Mouse (Mus musculus) heart, postnatal 0 days (tissue): Measurements from ENCODE around the gene Nedd8. TPM values are rescaled to one million over a fixed set of nuclear protein-coding genes. Genes with fewer than 3 reads are reported as not detected.

ENCODE experiments used
- ATAC-seq: fragments of 200-750 bp; cut with Nextera tagmentation; 2 replicates; pipeline ENCODE4 v1.8.0; 2017; ENCODE audit warnings: low read depth, moderate number of reproducible peaks, moderate library complexity; ENCODE audit not compliant: insufficient read depth
- DNase-seq: peaks from one replicate; pipeline ENCODE4 v3.0.0-alpha.2; 2016; ENCODE audit warnings: low spot score
- H3K27ac ChIP-seq: fragments of 300-500 bp; sonication (generic); 2 replicates; pipeline ENCODE4 v1.5.1; 2014; ENCODE audit warnings: low read depth, mild to moderate bottlenecking
- H3K27me3 ChIP-seq: fragments of 300-500 bp; sonication (generic); 2 replicates; pipeline ENCODE4 v1.6.1; 2014; ENCODE audit warnings: low read length, mixed read lengths; ENCODE audit not compliant: control insufficient read depth, insufficient read depth
- H3K36me3 ChIP-seq: fragments of 300-500 bp; sonication (generic); replicated peaks from 2 replicates; pipeline ENCODE4 v1.6.1; 2014; ENCODE audit warnings: low read length, mixed read lengths; ENCODE audit not compliant: control insufficient read depth, insufficient read depth
- H3K4me1 ChIP-seq: fragments of 300-500 bp; sonication (generic); 2 replicates; pipeline ENCODE4 v1.6.1; 2014; ENCODE audit warnings: antibody characterized with exemption; ENCODE audit not compliant: control insufficient read depth, insufficient read depth
- H3K4me2 ChIP-seq: fragments of 300-500 bp; sonication (generic); 2 replicates; pipeline ENCODE4 v1.6.1; 2014; ENCODE audit warnings: low read depth, mild to moderate bottlenecking, low read length, moderate library complexity
- H3K4me3 ChIP-seq: fragments of 300-500 bp; sonication (generic); 2 replicates; pipeline ENCODE4 v1.5.1; 2014; ENCODE audit warnings: low read depth, low read length
- H3K9ac ChIP-seq: fragments of 300-500 bp; sonication (generic); replicated peaks from 2 replicates; pipeline ENCODE4 v1.6.1; 2014; ENCODE audit warnings: low read depth, low read length, mixed read lengths
- H3K9me3 ChIP-seq: fragments of 300-500 bp; sonication (generic); replicated peaks from 2 replicates; pipeline ENCODE4 v1.6.1; 2016; ENCODE audit warnings: low read length; ENCODE audit not compliant: control insufficient read depth
- CTCF ChIP-seq: IDR thresholded peaks from 2 replicates; pipeline ENCODE4 v1.5.1; 2016; ENCODE audit warnings: antibody characterized with exemption, control low read depth, low read depth
- EP300 ChIP-seq: IDR thresholded peaks from 2 replicates; pipeline ENCODE4 v1.6.1; 2016; ENCODE audit warnings: antibody characterized with exemption, low read depth
- WGBS: fragments of 180-500 bp; shearing (Covaris S2); extraction: QIAGEN DNeasy Blood & Tissue Kit; methylation state at CpG from one replicate; pipeline ENCODE4 v1.1.7; 2014; 5-methylcytosine and 5-hydroxymethylcytosine counted together
- polyA plus RNA-seq: library from polyadenylated mRNA; unstranded; fragments of >200 nt; fragmentation: Nextera tagmentation; extraction: Ambion mirVana; gene quantifications from 2 replicates; pipeline ENCODE4 v1.2.1, GENCODE M21; 2015
- total RNA-seq: library from RNA; depleted of rRNA; stranded (reverse); fragments of >200 nt; gene quantifications from 2 replicates; pipeline ENCODE4 v1.2.3, GENCODE M21; 2014; ENCODE audit warnings: low replicate concordance; rRNA removed

Nedd8 gene
- total and polyA plus RNA-seq, 2 experiments from 2014 or later = 137 to 460 TPM

DNA sequence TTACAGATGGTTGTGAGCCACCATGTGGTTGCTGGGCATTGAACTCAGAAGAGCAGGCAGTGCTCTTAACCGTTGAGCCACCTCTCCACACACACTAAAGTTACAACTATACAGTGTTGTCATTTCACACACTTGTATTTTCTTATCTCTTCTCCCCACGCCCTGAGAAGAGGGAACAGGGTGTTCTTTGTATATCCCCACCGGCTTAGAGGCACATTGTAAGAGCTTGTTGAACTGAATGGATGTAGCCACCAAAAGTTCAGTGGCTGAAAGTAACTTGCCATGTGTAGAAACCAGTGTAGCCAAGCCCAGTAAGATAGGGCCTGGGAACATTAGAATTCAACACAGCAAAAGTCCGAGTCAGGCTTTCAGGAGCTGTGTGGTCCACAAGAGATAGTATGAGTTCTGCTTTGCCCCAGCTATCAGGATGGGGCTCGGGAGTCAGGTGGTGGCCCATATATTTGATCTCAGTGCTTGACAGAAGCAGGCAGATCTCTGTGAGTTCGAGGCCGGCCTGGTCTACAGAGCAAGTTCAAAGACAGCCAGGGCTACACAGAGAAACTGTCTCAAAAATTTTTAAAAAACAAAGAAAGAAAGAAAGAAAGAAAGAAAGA, 57.3 kb downstream of the Nedd8 start:
- H3K27me3 ChIP-seq = no peaks in the 10 kb centered on the region
- ATAC-seq = no peak

DNA sequence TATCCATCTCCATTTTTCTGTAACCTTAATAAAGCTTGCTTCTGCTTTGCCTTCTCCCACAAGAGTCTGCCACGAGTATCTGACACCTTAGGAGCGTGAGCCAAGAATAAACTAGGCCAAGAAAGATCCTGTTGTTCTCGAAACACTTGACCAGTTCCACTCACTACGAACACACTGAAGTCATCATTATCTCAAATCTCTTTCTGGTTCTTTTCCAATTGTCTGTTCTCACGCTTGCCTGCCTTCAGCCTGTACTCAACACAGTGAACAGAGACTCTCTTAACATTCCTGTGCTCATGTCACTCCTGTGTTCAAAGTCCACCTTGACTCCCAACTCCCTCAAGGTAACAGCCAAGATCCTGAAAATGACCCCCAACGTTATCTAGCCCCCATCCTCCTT, 58.6 kb downstream of the Nedd8 start:
- no peaks in the 10 kb centered on the region for H3K9me3 ChIP-seq
- peaks cover 25% of the 10 kb centered on the region for H3K36me3 ChIP-seq
- no peaks in the 10 kb centered on the region for H3K27me3 ChIP-seq
- no peak overlapping the region for H3K9ac ChIP-seq
- TF ChIP-seq CTCF (no peak), EP300 (no peak)
- H3K4me1 ChIP-seq = no peaks in the 10 kb centered on the region
- no peak for ATAC-seq
- H3K4me2 ChIP-seq = no peak overlapping the region
- 21% methylated on average over 6 of the region's 6 CpGs for WGBS
- DNase-seq = no peak
- H3K4me3 ChIP-seq = no peak overlapping the region
- no peak overlapping the region for H3K27ac ChIP-seq

More for the DNA sequence above, 57.3 kb downstream of the Nedd8 start:
- no peak overlapping the region for H3K27ac ChIP-seq
- H3K9ac ChIP-seq = no peak overlapping the region
- H3K4me3 ChIP-seq = no peak overlapping the region
- no peaks in the 10 kb centered on the region for H3K9me3 ChIP-seq
- peaks cover 12% of the 10 kb centered on the region for H3K36me3 ChIP-seq
- H3K4me1 ChIP-seq = no peaks in the 10 kb centered on the region; the same call in 1 of the 2 replicates
- DNase-seq = no peak
- H3K4me2 ChIP-seq = no peak overlapping the region
- no peak for TF ChIP-seq CTCF
- no peak for TF ChIP-seq EP300
- 62% methylated on average over 7 of the region's 7 CpGs for WGBS

Other genes starting within 250 kb of the Nedd8 start
Only the 30 nearest of the 35 such genes appear.
- 3.4 and 6.1 TPM in 2 replicates for gene Carmil3, start 181.5 kb downstream of the Nedd8 start, total RNA-seq
- 0.49 and 0.56 TPM in 2 replicates for gene Carmil3, start 181.5 kb downstream of the Nedd8 start, polyA plus RNA-seq
- 0.08 TPM in 1 of 2 replicates, not detected in the other for gene Cpne6, start 161.7 kb downstream of the Nedd8 start, total RNA-seq
- 0.08 and 0.26 TPM in 2 replicates for gene Cpne6, start 161.7 kb downstream of the Nedd8 start, polyA plus RNA-seq
- not detected in 2 replicates for gene Nrl, start 147.1 kb downstream of the Nedd8 start, total RNA-seq
- gene Nrl, start 147.1 kb downstream of the Nedd8 start, polyA plus RNA-seq = not detected in 2 replicates
- 48.3 and 85.2 TPM in 2 replicates for gene Pck2, start 131.9 kb downstream of the Nedd8 start, total RNA-seq
- gene Pck2, start 131.9 kb downstream of the Nedd8 start, polyA plus RNA-seq = 22.6 and 24.2 TPM in 2 replicates
- gene Dcaf11, start 112.1 kb downstream of the Nedd8 start, total RNA-seq = 74.4 and 84.9 TPM in 2 replicates
- gene Dcaf11, start 112.1 kb downstream of the Nedd8 start, polyA plus RNA-seq = 75.2 and 81.6 TPM in 2 replicates
- 15.5 TPM in 1 of 2 replicates, not detected in the other for gene A730061H03Rik, start 111.7 kb downstream of the Nedd8 start, total RNA-seq
- gene A730061H03Rik, start 111.7 kb downstream of the Nedd8 start, polyA plus RNA-seq = 1.3 and 1.4 TPM in 2 replicates
- 212 and 277 TPM in 2 replicates for gene Fitm1, start 96.5 kb downstream of the Nedd8 start, total RNA-seq
- gene Fitm1, start 96.5 kb downstream of the Nedd8 start, polyA plus RNA-seq = 181 and 195 TPM in 2 replicates
- gene Psme1, start 94.0 kb downstream of the Nedd8 start, total RNA-seq = 145 and 181 TPM in 2 replicates
- gene Psme1, start 94.0 kb downstream of the Nedd8 start, polyA plus RNA-seq = 250 and 254 TPM in 2 replicates
- 36.1 and 37.6 TPM in 2 replicates for gene Emc9, start 86.8 kb downstream of the Nedd8 start, total RNA-seq
- gene Emc9, start 86.8 kb downstream of the Nedd8 start, polyA plus RNA-seq = 52.9 and 54.1 TPM in 2 replicates
- 35.3 and 352 TPM in 2 replicates for gene Psme2, start 81.0 kb downstream of the Nedd8 start, total RNA-seq
- gene Psme2, start 81.0 kb downstream of the Nedd8 start, polyA plus RNA-seq = 220 and 234 TPM in 2 replicates
- gene Rnf31, start 80.4 kb downstream of the Nedd8 start, total RNA-seq = 15.0 and 20.1 TPM in 2 replicates
- 10.3 and 13.6 TPM in 2 replicates for gene Rnf31, start 80.4 kb downstream of the Nedd8 start, polyA plus RNA-seq
- 31.5 and 44.7 TPM in 2 replicates for gene Irf9, start 68.6 kb downstream of the Nedd8 start, total RNA-seq
- 11.6 and 14.2 TPM in 2 replicates for gene Irf9, start 68.6 kb downstream of the Nedd8 start, polyA plus RNA-seq
- gene Rec8, start 54.1 kb downstream of the Nedd8 start, total RNA-seq = 1.5 and 9.1 TPM in 2 replicates
- 1.9 and 2.1 TPM in 2 replicates for gene Rec8, start 54.1 kb downstream of the Nedd8 start, polyA plus RNA-seq
- gene Ipo4, start 36.2 kb downstream of the Nedd8 start, total RNA-seq = 34.9 and 49.8 TPM in 2 replicates
- 32.0 and 37.6 TPM in 2 replicates for gene Ipo4, start 36.2 kb downstream of the Nedd8 start, polyA plus RNA-seq
- 0.15 and 6.9 TPM in 2 replicates for gene Gm49378, start 34.2 kb downstream of the Nedd8 start, total RNA-seq
- gene Gm49378, start 34.2 kb downstream of the Nedd8 start, polyA plus RNA-seq = 1.1 and 1.2 TPM in 2 replicates
- gene Tm9sf1, start 28.3 kb downstream of the Nedd8 start, total RNA-seq = 62.8 and 83.3 TPM in 2 replicates
- gene Tm9sf1, start 28.3 kb downstream of the Nedd8 start, polyA plus RNA-seq = 62.7 and 67.4 TPM in 2 replicates
- 0.12 TPM in 1 of 2 replicates, not detected in the other for gene Tssk4, start 21.9 kb downstream of the Nedd8 start, total RNA-seq
- gene Tssk4, start 21.9 kb downstream of the Nedd8 start, polyA plus RNA-seq = 0.25 and 0.31 TPM in 2 replicates
- gene Mdp1, start 11.6 kb downstream of the Nedd8 start, total RNA-seq = 62.4 and 66.0 TPM in 2 replicates
- gene Mdp1, start 11.6 kb downstream of the Nedd8 start, polyA plus RNA-seq = 98.6 and 104 TPM in 2 replicates
- 27.4 and 31.8 TPM in 2 replicates for gene Gmpr2, start 183 bp downstream of the Nedd8 start, total RNA-seq
- gene Gmpr2, start 183 bp downstream of the Nedd8 start, polyA plus RNA-seq = 27.7 and 29.2 TPM in 2 replicates
- 11.9 and 20.2 TPM in 2 replicates for gene Tinf2, start 9.7 kb upstream of the Nedd8 start, total RNA-seq
- gene Tinf2, start 9.7 kb upstream of the Nedd8 start, polyA plus RNA-seq = 15.9 and 17.1 TPM in 2 replicates
- gene Tgm1, start 41.8 kb upstream of the Nedd8 start, total RNA-seq = 0.85 and 1.3 TPM in 2 replicates
- gene Tgm1, start 41.8 kb upstream of the Nedd8 start, polyA plus RNA-seq = 0.11 and 0.27 TPM in 2 replicates
- gene Rabggta, start 50.1 kb upstream of the Nedd8 start, total RNA-seq = 35.6 and 36.8 TPM in 2 replicates
- gene Rabggta, start 50.1 kb upstream of the Nedd8 start, polyA plus RNA-seq = 20.8 and 21.8 TPM in 2 replicates
- gene Dhrs1, start 73.6 kb upstream of the Nedd8 start, total RNA-seq = 51.9 and 58.1 TPM in 2 replicates
- gene Dhrs1, start 73.6 kb upstream of the Nedd8 start, polyA plus RNA-seq = 62.9 and 65.0 TPM in 2 replicates
- 20.2 and 26.3 TPM in 2 replicates for gene Nop9, start 73.6 kb upstream of the Nedd8 start, total RNA-seq
- gene Nop9, start 73.6 kb upstream of the Nedd8 start, polyA plus RNA-seq = 13.1 and 14.2 TPM in 2 replicates
- 0.31 and 0.34 TPM in 2 replicates for gene Cideb, start 86.3 kb upstream of the Nedd8 start, total RNA-seq
- 2.8 and 3.6 TPM in 2 replicates for gene Cideb, start 86.3 kb upstream of the Nedd8 start, polyA plus RNA-seq
- not detected in 2 replicates for gene Ltb4r2, start 89.3 kb upstream of the Nedd8 start, total RNA-seq
- gene Ltb4r2, start 89.3 kb upstream of the Nedd8 start, polyA plus RNA-seq = 0.10 and 0.22 TPM in 2 replicates
- gene Ltb4r1, start 93.8 kb upstream of the Nedd8 start, total RNA-seq = 0.62 TPM in 1 of 2 replicates, not detected in the other
- gene Ltb4r1, start 93.8 kb upstream of the Nedd8 start, polyA plus RNA-seq = 0.38 and 0.40 TPM in 2 replicates
- 16.2 and 17.4 TPM in 2 replicates for gene Adcy4, start 112.0 kb upstream of the Nedd8 start, total RNA-seq
- 10.6 TPM in 2 replicates for gene Adcy4, start 112.0 kb upstream of the Nedd8 start, polyA plus RNA-seq
- gene Ripk3, start 116.7 kb upstream of the Nedd8 start, total RNA-seq = 8.5 and 16.3 TPM in 2 replicates
- 9.3 and 9.4 TPM in 2 replicates for gene Ripk3, start 116.7 kb upstream of the Nedd8 start, polyA plus RNA-seq
- 6.5 and 8.5 TPM in 2 replicates for gene Nfatc4, start 151.0 kb upstream of the Nedd8 start, total RNA-seq
- gene Nfatc4, start 151.0 kb upstream of the Nedd8 start, polyA plus RNA-seq = 3.4 and 4.0 TPM in 2 replicates